Mouse (Mus musculus) limb, embryonic 11.5 days (tissue): ENCODE results near the gene Peak1. TPM values are rescaled to one million over a fixed set of nuclear protein-coding genes. Genes with fewer than 3 reads are reported as not detected.

Source experiments
- ATAC-seq: fragments of 200-750 bp; cut with Nextera tagmentation; 2 replicates; pipeline ENCODE4 v1.8.0; 2017; ENCODE audit warnings: low read depth; ENCODE audit not compliant: insufficient number of reproducible peaks, low FRiP score, low TSS enrichment
- DNase-seq: peaks from one replicate; pipeline ENCODE4 v3.0.0-alpha.2; 2015; ENCODE audit warnings: low spot score
- H3K27ac ChIP-seq: fragments of 300-500 bp; sonication (generic); replicated peaks from 2 replicates; pipeline ENCODE4 v1.5.1; 2014; ENCODE audit warnings: low read depth, mild to moderate bottlenecking, low read length
- H3K27me3 ChIP-seq: fragments of 300-500 bp; sonication (generic); 2 replicates; pipeline ENCODE4 v1.6.1; 2014; ENCODE audit warnings: mild to moderate bottlenecking, low read length, mixed read lengths; ENCODE audit not compliant: control insufficient read depth, insufficient read depth
- H3K36me3 ChIP-seq: fragments of 300-500 bp; sonication (generic); 2 replicates; pipeline ENCODE4 v1.6.1; 2014; ENCODE audit warnings: mild to moderate bottlenecking, low read length, moderate library complexity, mixed read lengths; ENCODE audit not compliant: control insufficient read depth, insufficient read depth
- H3K4me1 ChIP-seq: fragments of 300-500 bp; sonication (generic); 2 replicates; pipeline ENCODE4 v1.6.1; 2014; ENCODE audit warnings: low read length, mixed read lengths; ENCODE audit not compliant: control insufficient read depth, insufficient read depth
- H3K4me2 ChIP-seq: fragments of 300-500 bp; sonication (generic); 2 replicates; pipeline ENCODE4 v1.6.1; 2014; ENCODE audit warnings: low read depth, mild to moderate bottlenecking, moderate library complexity; ENCODE audit not compliant: severe bottlenecking
- H3K4me3 ChIP-seq: fragments of 300-500 bp; sonication (generic); 2 replicates; pipeline ENCODE4 v1.5.1; 2014; ENCODE audit warnings: low read depth, low read length
- H3K9ac ChIP-seq: fragments of 300-500 bp; sonication (generic); 2 replicates; pipeline ENCODE4 v1.6.1; 2014; ENCODE audit warnings: mild to moderate bottlenecking, low read length
- H3K9me3 ChIP-seq: fragments of 300-500 bp; sonication (generic); 2 replicates; pipeline ENCODE4 v1.6.1; 2016; ENCODE audit warnings: low read length; ENCODE audit not compliant: control insufficient read depth
- WGBS: fragments of 180-500 bp; shearing (Covaris S2); extraction: QIAGEN DNeasy Blood & Tissue Kit; methylation state at CpG from one replicate; pipeline ENCODE4 v1.1.7; 2014; 5-methylcytosine and 5-hydroxymethylcytosine counted together
- polyA plus RNA-seq: library from polyadenylated mRNA; unstranded; fragments of >200 nt; fragmentation: Nextera tagmentation; extraction: Ambion mirVana; gene quantifications from 2 replicates; pipeline ENCODE4 v1.2.1, GENCODE M21; 2014

Peak1 gene
- polyA plus RNA-seq, 1 experiment from 2014 or later = 7.5 TPM

DNA sequence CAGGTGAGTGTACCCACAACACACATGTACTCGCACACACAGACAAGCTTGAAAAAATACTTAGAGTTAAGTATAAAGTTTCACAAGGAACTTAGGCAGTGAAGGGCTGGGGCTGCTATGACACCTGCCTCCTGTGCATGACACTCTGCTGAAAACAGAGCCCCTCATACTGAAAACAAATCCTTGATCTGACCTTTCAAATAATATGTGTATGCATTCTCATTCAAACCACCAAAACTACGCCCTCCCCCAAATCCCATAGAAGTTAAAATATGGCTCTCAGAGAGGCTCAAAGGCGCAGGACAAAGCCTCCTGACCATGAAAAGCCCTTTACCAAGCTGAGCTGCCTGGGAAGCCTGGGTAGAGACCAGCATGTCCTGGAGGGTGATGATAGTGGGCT, 242.6 kb downstream of the Peak1 start:
- H3K4me3 ChIP-seq = no peak overlapping the region
- H3K27ac ChIP-seq = no peak overlapping the region
- H3K9me3 ChIP-seq = no peaks in the 10 kb centered on the region
- no peaks in the 10 kb centered on the region for H3K36me3 ChIP-seq
- ATAC-seq (no peak), DNase-seq (no peak)
- 88% methylated on average over 3 of the region's 3 CpGs for WGBS
- H3K4me2 ChIP-seq = no peak overlapping the region
- no peaks in the 10 kb centered on the region for H3K4me1 ChIP-seq
- no peak overlapping the region for H3K9ac ChIP-seq
- H3K27me3 ChIP-seq = no peaks in the 10 kb centered on the region

DNA sequence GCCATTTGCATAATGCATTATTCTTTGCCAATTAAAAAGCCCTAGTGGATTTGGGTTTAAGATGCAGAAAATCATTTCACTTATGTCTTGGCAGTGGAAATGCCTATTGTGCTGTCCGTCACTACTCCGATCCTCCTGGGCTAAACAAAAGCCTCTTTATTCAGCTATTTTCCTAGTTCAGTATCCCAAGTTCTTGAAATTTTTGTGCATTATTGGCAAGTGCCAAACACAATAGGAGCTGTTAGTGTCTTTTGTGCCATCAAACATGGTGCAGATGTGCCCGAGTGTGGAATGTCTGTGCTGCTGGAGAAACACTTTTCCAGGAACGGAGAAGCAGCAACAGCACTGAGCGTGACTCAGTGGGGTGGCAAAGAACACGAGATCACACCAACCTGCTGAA, 250.2 kb downstream of the Peak1 start:
- Histone ChIP-seq H3K9ac (no peak overlapping the region), H3K9me3 (no peaks in the 10 kb centered on the region), H3K4me2 (no peak overlapping the region), H3K27ac (no peak overlapping the region), H3K36me3 (no peaks in the 10 kb centered on the region), H3K4me1 (peaks cover 16% of the 10 kb centered on the region), H3K4me3 (no peak overlapping the region), H3K27me3 (no peaks in the 10 kb centered on the region)
- 73% methylated on average over 6 of the region's 6 CpGs for WGBS
- ATAC-seq (no peak), DNase-seq (no peak)

DNA sequence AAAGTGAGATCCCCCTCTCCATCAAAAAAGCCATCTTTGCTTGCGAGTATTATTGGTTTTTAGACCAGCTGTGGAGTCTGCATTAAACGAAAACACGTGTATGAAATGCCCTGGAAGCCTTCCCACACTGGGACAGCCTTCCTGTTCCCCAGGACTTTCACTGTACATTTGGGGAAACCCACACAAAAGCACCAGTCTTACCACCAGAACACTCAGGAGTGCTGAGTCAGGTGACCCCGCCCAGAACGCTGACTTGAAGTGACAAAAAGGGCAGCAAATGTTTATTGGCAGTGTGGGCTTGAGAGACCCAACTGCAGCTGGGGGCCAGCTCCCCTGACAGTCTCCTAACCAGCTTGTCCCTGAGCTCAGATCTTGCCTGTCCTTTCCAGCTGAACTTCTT, 251.7 kb downstream of the Peak1 start:
- Histone ChIP-seq H3K4me2 (no peak overlapping the region), H3K36me3 (no peaks in the 10 kb centered on the region), H3K4me3 (no peak overlapping the region), H3K4me1 (peaks cover 16% of the 10 kb centered on the region), H3K27ac (peak overlapping the region; percentile 15; the same call in 1 of the 2 replicates), H3K9me3 (no peaks in the 10 kb centered on the region), H3K27me3 (no peaks in the 10 kb centered on the region), H3K9ac (no peak overlapping the region)
- no peak for ATAC-seq
- peak; percentile 59 for DNase-seq
- WGBS = 25% methylated on average over 5 of the region's 5 CpGs

DNA sequence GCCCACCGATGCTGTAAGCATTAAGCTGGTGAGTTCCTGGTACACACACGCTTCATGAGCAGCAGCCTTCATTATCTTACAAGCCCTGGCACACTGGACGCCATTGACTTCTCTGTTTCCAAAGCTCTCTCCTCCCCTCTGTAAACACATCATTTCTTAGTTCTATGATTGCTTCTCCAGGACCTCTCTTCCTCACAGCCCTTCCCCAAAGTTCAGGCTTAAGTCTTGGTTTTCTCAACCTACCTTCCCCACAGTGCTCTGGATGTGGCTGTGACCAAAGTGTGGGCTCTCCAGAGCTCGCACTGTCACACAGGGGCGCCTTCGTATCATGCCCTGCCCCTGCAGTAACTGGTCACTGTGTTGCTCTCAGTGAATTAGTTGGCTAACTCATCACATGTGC, 252.5 kb downstream of the Peak1 start, which contains the start of gene Tspan3:
Gene Tspan3, minus strand, starts transcription at position 101 of the 400 bp plus-strand sequence.
- Histone ChIP-seq H3K4me3 (no peak within 1 kb of the TSS), H3K9ac (no peak within 1 kb of the TSS), H3K27ac (peak within 1 kb of the TSS; percentile 15; the same call in 1 of the 2 replicates), H3K9me3 (no peaks in the 10 kb centered on the region), H3K27me3 (no peaks in the 10 kb centered on the region), H3K36me3 (no peaks in the 10 kb centered on the region), H3K4me1 (peaks cover 16% of the 10 kb centered on the region), H3K4me2 (no peak within 1 kb of the TSS)
- DNase-seq (no peak), ATAC-seq (no peak)
- WGBS = 89% methylated on average over 6 of the region's 6 CpGs

DNA sequence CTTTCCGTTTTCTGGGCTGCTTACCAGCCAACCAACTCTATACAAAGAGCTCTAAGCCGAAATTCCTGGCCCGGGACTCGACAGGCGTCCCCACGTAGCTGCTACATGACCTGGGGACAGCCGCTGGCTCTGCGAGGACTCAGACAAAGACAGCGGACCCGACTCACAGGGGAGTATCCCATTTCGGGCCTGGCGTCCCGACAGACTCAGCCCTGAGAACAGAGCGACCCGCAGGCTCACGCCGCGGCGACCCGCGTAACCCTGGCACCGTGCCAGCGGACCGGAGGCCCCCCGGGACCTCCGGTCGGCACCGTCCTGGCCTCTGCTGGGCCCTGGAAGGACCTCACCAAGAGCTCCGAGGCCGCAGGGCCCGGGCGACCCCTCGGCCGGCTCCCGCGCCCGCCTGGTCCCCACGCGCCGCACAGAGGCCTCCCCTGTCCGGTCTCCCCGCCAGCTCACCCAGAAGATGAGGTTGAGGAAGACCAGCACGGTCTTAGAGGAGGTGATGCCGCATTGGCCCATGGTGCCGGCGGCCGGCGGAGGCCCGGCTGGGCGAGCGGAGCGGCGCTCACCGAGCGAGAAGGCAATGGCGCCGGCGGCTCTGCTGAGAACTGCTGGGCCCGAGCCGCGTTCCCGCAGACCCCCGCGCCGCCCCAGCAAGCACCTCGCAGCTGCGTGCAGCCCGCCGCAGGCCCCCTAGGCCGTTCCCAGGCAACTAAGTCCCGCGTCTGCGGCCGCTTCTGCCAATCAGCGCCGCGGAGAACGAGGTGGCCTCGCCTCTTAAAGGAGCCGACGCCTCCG, 257.3 kb downstream of the Peak1 start:
- H3K27me3 ChIP-seq = no peaks in the 10 kb centered on the region
- peak; percentile 90 for ATAC-seq
- WGBS = under 1% methylated on average over 82 of the region's 82 CpGs
- H3K9me3 ChIP-seq = no peaks in the 10 kb centered on the region
- peak overlapping the region; percentile 56 for H3K4me2 ChIP-seq
- no peaks in the 10 kb centered on the region for H3K36me3 ChIP-seq
- H3K9ac ChIP-seq = peak overlapping the region; percentile 98
- peak overlapping the region; percentile 99 for H3K4me3 ChIP-seq
- peak overlapping the region; percentile 90 for H3K27ac ChIP-seq
- DNase-seq = peak; percentile 91
- H3K4me1 ChIP-seq = peaks cover 12% of the 10 kb centered on the region

DNA sequence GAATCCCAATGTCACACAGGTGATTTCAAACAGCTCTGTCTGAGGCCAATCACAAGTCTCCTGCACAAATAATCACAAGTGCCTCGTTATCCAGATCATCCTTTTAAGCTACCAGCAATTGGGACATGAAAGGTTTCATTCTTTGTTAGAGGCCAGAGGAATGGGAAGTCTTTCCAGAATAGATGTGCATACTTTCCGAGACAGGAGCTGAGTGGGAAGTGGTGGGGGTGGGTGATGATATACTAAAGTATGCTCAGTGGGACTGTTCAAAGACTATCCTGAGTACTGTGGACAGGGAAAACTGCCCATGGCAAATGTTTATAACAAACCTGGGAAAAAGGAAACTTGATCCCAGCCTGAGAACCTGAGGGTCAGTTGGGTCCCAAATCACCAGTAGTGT, 258.4 kb downstream of the Peak1 start:
- Histone ChIP-seq H3K4me1 (peaks cover 9% of the 10 kb centered on the region; the same call in 1 of the 2 replicates), H3K9me3 (no peaks in the 10 kb centered on the region), H3K4me2 (peak overlapping the region; percentile 56), H3K9ac (no peak overlapping the region), H3K36me3 (no peaks in the 10 kb centered on the region), H3K27ac (no peak overlapping the region), H3K27me3 (no peaks in the 10 kb centered on the region), H3K4me3 (peak overlapping the region; percentile 99)
- ATAC-seq (no peak), DNase-seq (no peak)
- WGBS = 7% methylated on average over 2 of the region's 2 CpGs

DNA sequence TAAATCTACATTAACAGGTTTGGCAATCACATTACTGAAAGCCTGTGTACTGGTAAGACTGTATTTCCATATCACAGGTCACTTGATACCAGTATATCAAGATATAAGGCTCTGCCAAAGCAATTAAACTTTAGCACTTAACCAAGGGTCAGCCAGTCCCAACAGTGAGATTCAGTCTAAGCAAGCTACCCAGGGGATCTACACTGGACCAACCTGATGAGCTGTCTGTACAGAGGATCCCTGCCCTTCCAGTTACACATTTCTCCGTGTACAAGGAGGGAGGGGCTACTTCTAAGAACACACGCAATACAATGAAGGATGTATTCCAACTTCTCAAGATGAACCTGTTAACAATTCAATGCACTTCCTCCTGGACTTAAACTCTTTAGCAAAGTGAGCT, 259.8 kb downstream of the Peak1 start:
- H3K4me2 ChIP-seq = no peak overlapping the region
- 84% methylated on average over 2 of the region's 2 CpGs for WGBS
- no peak overlapping the region for H3K4me3 ChIP-seq
- no peaks in the 10 kb centered on the region for H3K27me3 ChIP-seq
- DNase-seq (no peak), ATAC-seq (no peak)
- no peaks in the 10 kb centered on the region for H3K36me3 ChIP-seq
- no peak overlapping the region for H3K9ac ChIP-seq
- no peak overlapping the region for H3K27ac ChIP-seq
- H3K9me3 ChIP-seq = no peaks in the 10 kb centered on the region
- peaks cover 9% of the 10 kb centered on the region; the same call in 1 of the 2 replicates for H3K4me1 ChIP-seq

DNA sequence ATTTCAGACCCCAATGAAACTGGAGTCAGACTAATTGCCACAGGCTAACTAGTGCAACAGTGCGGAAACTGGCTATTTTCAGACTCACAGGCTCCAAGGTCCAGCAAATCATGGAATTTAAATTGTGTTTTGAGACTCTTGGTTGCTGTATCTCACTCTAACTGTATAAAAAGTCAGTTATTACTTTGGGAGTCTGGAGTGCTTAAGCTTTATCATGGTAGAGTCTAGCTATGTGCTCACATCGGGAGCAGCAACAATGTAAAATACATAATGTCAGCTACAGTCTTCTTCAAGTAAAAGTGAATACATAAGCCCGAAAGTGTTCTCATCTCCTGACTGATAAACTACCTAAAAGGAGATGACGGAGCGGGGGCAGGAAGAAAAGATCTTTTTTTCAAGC, 263.3 kb downstream of the Peak1 start:
- no peak overlapping the region for H3K27ac ChIP-seq
- no peak overlapping the region for H3K4me3 ChIP-seq
- ATAC-seq (no peak), DNase-seq (no peak)
- 93% methylated on average over 5 of the region's 5 CpGs for WGBS
- no peaks in the 10 kb centered on the region for H3K27me3 ChIP-seq
- no peaks in the 10 kb centered on the region for H3K9me3 ChIP-seq
- no peaks in the 10 kb centered on the region for H3K36me3 ChIP-seq
- peaks cover 10% of the 10 kb centered on the region; the same call in 1 of the 2 replicates for H3K4me1 ChIP-seq
- H3K4me2 ChIP-seq = no peak overlapping the region
- no peak overlapping the region for H3K9ac ChIP-seq
